Mouse (Mus musculus): ENCODE data around the gene Klrg2.

- TF ChIP-seq CTCF (IDR thresholded peaks at IDR 0.05; ENCODE audit: borderline replicate concordance, insufficient read depth, low read length) (no peak), POLR2A (IDR thresholded peaks at IDR 0.05; ENCODE audit: low read depth, low read length) (no peak)
These were observed 2.6 kb downstream of the Klrg2 start for GRCm38 (mm10) chr6:38634461-38634860.
